Mouse (Mus musculus): ENCODE data around the gene Apol6.

Apol6 gene

DNA sequence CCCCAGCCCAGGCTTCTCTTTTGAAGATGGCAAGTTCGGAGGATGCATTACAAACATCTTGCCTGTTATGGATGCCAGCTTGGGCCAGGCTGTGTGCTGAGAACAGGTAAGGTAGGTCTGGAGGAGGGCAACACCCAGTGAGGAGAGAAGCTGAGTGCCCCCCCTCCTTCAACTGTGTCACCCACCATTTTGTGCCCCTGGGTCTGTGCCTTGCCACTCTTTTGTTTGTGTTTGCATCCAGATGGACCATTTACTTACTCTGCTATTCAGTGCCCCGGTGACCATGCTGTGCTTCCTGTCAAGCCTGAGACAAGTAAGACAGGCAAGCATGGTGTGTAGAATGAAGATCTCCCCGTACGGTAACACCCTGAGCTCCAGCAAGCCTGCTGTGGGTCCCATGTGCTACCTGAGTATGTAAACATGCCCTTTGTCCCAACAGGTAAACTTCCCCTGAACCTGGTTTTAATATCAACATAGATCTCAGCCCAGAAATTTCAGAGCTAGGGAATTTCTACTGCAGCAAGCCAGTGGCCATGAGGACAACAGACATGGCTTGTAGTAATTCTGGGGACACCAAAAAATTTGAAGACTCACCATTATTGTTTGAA is 28.1 kb downstream of the Apol6 start:
- DNase-seq = no peak

DNA sequence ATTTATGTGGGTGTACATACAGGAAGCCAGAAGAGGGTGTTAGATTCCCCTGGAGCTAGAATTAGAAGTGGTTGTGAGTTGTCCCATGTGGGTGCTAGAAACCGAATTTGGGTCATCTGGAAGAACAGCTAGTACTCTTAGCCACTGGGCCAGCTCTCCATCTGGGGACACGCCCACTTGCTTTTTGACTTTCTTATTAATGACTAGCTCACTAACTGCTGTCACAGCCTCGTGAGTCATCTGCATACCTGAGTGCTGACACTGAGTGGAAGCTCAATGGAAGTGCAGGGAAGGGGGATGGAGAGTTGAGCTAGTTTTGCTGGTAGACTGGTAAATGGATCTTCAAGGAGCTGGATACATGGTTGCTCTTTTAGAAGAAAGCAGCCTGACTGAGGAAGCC is 32.0 kb downstream of the Apol6 start:
- DNase-seq = no peak

- DNase-seq = no peak
Observed at GRCm38 (mm10) chr15:77077906-77078305, 33.4 kb downstream of the Apol6 start.

GRCm38 (mm10) chr15:77078786-77079185 is 34.3 kb downstream of the Apol6 start:
- DNase-seq = no peak

DNA sequence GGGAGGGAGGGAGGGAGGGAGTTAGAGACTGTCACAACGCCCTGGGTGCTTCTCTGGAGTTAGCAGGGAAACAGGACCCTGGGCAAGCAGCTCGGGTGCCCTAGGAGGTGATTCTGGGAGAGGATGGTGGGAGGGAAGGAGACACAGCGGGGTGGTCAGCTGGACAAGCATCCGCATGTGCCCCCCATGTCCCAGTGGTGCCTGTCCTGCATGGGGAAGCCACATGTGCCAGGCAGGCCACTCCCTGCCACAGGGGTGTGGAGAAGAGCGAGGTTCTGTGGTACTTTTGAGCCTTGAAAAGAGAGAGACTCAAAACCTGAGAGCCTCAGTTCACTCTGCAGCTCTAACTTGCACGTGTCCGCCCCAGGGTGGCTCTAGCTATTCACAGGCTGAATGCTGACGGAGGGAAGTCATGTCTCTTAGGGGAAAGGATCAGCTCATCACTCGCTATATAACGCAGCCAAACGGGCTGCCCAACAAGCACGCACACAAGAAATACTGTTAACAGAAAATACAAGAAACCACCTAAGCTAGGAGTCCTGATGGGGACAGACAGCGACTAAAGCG is 34.8 kb downstream of the Apol6 start:
- DNase-seq = no peak

DNA sequence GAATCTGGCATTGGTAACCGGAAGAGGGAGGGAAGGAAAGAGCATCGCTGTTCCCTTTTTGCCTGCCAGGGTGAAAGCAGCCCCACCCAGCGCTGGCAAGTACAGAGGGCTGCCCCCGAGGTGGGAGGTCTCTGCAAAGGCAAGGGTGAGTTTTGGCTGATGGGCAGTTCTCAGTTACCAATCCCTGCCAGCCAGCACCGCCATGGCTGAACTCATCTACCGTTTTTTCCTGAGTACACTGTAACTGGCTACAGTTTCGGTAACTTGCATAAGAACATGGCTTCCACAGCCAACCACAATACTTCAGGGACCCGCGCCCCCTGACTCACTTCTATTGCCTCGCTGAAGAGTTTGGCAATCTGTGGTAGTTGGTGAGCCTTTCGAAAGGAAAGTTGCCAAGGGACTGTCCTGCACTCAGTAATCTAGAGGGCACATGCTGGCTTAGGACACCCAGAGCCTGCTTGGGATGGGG is 35.4 kb downstream of the Apol6 start:
- DNase-seq = peak; percentile 24 to 44

DNA sequence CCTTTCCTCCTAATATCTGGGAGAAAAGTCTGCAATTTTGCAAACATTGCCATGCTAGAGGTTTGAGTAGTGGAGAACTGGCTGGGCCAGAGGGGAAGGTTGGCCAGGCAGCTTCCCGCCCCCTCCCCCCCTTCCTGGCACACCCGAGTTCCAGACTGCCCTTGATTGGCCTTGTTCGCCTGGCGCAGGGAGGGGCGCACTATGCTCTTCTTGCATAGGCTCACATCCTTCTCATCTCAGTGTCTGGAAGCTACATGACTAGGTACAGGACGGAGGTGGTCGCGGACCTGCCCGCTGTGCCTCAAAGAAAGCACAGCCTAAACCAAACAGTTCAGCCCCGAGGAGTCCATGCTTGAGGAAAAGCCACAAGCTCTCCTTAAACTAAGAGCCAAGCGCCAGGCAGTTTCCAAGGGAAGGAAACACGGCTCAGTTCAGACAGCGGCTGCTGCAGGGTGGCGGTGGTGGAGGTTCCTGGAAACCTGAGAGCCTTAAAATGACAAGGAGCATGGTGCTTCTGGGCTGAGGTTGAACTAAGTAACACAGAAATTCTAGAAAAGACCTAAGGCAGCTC is 36.2 kb downstream of the Apol6 start:
- no peak for DNase-seq

- DNase-seq = no peak
Observed at GRCm38 (mm10) chr15:77081454-77081853, 36.9 kb downstream of the Apol6 start.

DNA sequence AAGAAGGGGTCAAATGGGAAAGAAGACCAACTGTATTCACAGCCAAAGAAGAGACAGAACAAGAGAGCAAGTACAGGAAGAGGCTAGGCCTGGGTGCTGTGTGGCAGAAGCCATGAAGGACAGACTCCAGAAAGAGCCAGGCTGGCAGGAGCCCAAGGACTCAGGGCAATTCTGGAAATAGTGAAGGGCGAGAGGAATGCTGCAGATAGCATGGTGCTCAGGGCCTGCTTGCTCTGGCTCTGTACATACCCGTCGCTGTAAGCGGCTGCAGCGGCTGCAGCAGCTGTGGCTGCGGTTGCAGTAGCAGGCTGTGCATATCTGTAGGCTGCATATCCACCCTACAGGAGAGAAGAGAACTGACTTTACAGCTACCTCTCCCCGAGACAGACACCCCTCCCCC is 41.3 kb downstream of the Apol6 start:
- no peak for DNase-seq

DNA sequence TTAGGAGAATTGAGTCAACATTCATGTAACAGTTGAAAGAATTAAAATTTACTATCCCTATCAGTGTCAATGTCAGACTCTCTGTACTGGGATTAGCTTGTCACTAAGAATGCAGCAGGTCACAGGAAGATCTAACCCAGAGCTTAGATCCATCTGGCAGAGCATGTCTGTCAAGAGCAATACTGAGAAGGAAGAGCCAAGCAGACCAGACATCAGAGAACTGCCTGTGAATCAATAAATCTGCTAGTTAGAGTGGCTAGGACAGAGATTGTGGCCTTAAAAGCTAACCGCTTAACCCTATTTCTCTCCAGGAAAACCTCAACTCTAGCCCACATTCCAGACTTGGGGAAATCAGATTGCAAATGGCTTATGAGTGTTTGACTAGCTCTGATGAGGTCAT is 42.0 kb downstream of the Apol6 start:
- DNase-seq = no peak

GRCm38 (mm10) chr15:77089249-77089648 is 44.7 kb downstream of the Apol6 start:
- no peak for DNase-seq

GRCm38 (mm10) chr15:77090531-77090930 is 46.0 kb downstream of the Apol6 start:
- DNase-seq = no peak

- DNase-seq = no peak
Observed at GRCm38 (mm10) chr15:77091394-77091793, 46.9 kb downstream of the Apol6 start.

GRCm38 (mm10) chr15:77094431-77094830 is 49.9 kb downstream of the Apol6 start:
- DNase-seq = no peak

GRCm38 (mm10) chr15:77095216-77095615 is 50.7 kb downstream of the Apol6 start:
- no peak for DNase-seq

- no peak for DNase-seq
Observed at GRCm38 (mm10) chr15:77097358-77097757, 52.8 kb downstream of the Apol6 start.

DNA sequence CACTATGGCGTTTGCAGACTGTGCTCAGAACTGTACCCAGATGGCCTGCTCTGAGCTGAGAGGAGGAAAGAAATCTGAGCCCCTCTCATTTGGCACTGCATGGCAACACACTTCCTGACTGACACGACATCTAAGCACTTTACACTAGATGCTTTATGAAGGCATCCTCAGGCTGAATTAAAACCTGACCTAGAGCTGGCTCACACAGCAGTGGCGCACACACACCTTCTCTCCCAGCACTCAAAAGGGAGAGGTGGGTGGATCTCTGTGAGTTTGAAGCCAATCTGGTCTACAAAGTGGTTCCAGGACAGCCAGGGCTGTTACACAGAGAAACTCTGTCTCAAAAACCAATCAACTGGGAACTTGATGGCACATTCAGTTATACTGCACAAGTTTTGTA is 55.2 kb downstream of the Apol6 start:
- no peak for DNase-seq

DNA sequence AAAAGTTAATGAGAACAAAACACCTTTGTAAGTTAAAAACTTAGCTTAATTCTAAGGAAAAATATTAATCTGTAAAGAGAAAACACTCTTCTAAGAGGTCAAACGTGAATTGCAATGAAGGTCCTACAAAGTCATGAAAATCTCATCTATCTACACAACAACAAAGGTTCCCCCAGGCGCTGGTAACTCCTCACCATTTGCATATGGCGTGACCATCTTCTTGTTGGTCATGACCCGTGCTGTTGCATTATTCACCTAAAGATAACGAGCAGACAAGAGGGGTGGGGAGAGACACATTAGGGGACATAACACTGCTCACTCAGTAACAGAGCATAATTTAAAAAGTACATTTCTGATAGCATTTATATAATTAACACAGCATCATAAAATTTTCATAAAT is 58.2 kb downstream of the Apol6 start:
- DNase-seq = no peak

DNA sequence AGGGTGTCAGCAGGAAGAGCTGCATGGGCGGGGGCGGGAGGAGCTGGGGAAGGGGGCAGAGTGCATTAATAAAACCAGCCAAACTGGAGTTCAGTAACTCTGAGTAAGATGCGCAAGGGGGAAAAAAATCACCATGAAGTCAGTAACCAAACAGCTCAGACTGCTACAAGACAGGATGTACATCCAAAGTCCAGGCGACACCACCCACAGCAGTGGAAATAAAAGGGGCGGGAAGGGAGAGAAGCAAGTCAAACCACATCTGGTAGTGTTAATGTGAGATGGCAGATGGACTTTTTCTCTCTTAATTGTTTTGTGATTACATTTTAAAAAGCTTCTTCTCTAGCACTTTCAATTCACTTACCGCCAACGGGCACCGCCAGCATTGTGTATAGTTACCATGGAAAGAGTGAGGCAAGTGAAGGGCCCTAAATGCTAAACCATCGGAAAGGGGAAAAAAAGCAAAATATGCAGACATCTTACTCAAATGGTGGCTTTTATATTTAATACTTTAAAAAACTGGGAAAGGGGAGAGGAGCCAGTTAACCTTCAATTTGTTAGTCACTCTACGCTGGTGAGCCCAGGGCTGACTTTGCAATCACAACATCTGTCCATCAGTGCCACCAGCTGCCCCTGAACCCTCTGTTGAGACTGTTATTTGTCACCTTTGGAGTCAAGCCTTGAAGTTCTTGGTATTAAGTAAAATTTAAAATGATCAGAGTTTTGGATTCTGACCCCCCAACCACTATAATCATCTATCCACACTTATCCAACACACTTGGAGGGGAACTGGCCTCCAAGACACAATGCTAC is 60.0 kb downstream of the Apol6 start:
- DNase-seq = no peak

GRCm38 (mm10) chr15:77105273-77105672 is 60.7 kb downstream of the Apol6 start:
- no peak for DNase-seq

Measured in lung, postnatal 4 days (tissue).